Mouse (Mus musculus) thymus, postnatal 4 days (tissue): Measurements from ENCODE around the gene Ciz1.

Experiments
- DNase-seq: peaks from one replicate; pipeline ENCODE4 v3.0.0; 2021

Gene Ciz1

GRCm38 (mm10) chr2:32420066-32420608 is 68.0 kb downstream of the Ciz1 start:
- DNase-seq, result no peak

GRCm38 (mm10) chr2:32420647-32421046 is 68.5 kb downstream of the Ciz1 start:
- DNase-seq, result no peak

- no peak for DNase-seq
These were observed 69.7 kb downstream of the Ciz1 start for GRCm38 (mm10) chr2:32421851-32422251.

GRCm38 (mm10) chr2:32423481-32424331 is 71.6 kb downstream of the Ciz1 start:
- no peak for DNase-seq

GRCm38 (mm10) chr2:32424796-32425195 is 72.7 kb downstream of the Ciz1 start:
- no peak for DNase-seq

- no peak for DNase-seq
These were observed 73.4 kb downstream of the Ciz1 start for GRCm38 (mm10) chr2:32425568-32425967.

- no peak for DNase-seq
These were observed 74.0 kb downstream of the Ciz1 start for GRCm38 (mm10) chr2:32426141-32426540.

GRCm38 (mm10) chr2:32427720-32428119 is 75.6 kb downstream of the Ciz1 start:
- no peak for DNase-seq

- DNase-seq, result no peak
These were observed 76.2 kb downstream of the Ciz1 start for GRCm38 (mm10) chr2:32428262-32428722.

GRCm38 (mm10) chr2:32429215-32429891 is 77.2 kb downstream of the Ciz1 start:
- no peak for DNase-seq
